Mouse (Mus musculus) cortical plate, adult 2 months (tissue): ENCODE measurements around the gene Tanc1.

Experiments
- CTCF ChIP-seq: fragments of 200-500 bp; IDR thresholded peaks from 2 replicates; pipeline ENCODE4 v1.5.1; 2011; ENCODE audit warnings: mild to moderate bottlenecking, control low read depth, low read length; ENCODE audit not compliant: insufficient read depth; ENCODE audit errors: extremely low read depth
- POLR2A ChIP-seq: fragments of 200-500 bp; IDR thresholded peaks from 2 replicates; pipeline ENCODE4 v1.6.1; 2011; ENCODE audit warnings: mild to moderate bottlenecking, low read length, control low read depth; ENCODE audit not compliant: insufficient read depth; ENCODE audit errors: extremely low read depth

DNA sequence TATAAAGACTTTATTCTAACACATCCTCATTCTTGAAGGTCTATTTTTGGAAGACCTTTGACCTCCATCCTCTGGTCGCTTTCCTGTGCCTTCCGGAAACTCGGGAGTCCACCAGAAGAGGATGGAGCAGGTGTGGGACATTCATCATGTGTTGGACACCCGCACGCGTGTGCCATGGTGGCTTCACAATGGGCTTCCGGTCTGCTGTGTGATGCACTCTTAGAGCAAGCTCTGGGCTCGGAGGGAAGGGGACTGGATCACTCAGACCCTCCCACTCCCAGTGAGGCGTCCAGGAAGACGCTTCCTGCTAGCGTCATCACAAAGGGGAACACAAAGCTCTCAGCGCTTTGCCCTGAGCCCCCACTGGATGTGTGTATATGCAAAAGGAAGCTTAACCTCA, 95.0 kb downstream of the Tanc1 start:
- no peak for TF ChIP-seq POLR2A
- no peak for TF ChIP-seq CTCF
